In the genomic region with DNA sequence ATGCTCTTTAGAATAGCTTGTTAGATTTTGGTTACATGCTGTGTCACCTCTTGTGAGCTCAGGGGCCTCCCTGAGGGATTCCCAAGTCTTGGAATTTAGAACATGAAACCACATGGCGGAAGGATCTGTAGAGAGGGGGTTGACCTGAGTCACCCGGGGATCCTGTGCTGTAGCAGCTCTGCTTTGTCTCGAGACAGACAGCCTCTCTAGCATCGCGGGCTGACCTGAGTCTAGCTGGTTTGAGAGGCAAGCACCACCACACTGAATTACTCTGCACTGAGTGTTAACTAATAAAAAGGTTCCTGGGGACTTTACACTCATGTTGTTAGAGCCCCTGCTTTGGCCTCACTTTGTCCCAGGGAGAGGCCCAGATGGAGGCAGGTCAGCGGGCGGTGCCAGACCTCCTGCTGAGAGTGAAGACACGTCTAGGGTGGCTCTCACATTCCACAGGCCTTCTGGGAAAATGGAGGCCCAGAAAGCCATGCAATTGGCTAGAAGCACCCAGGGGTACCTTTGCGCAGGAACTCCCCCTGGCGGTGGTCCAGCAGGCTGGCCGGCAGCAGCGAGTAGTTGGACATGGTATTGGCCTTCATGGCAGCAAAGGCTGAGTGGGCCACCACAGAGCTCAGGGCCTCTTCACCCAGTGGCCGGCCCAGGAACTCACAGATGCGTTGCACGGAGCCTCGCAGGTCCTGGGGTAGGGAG, we compare ENCODE assay signal across 8 mouse cellular contexts. TPM values are rescaled to one million over a fixed set of nuclear protein-coding genes. Genes with fewer than 3 reads are reported as not detected.
DNase-seq lines count a peak whose midpoint lies in the region; ATAC-seq and TF ChIP-seq lines count a peak whose summit lies in the region.

No protein-coding gene starts in this region.

- H3K4me3 ChIP-seq in embryonic fibroblast, embryonic 13.5 days (ENCODE audit: insufficient read depth, low read length), result no peak overlapping the region
- H3K4me3 ChIP-seq in midbrain, embryonic 13.5 days (replicated peaks), result no peak overlapping the region

- no peak for TF ChIP-seq CTCF in embryonic fibroblast, embryonic 13.5 days (IDR thresholded peaks at IDR 0.05; ENCODE audit: borderline replicate concordance, insufficient read depth, low read length)

- H3K9ac ChIP-seq in midbrain, embryonic 13.5 days (replicated peaks), result 0 out of 2 replicates have a peak overlapping the region, but pooled peaks have one; percentile 30

- H3K4me2 ChIP-seq in midbrain, embryonic 13.5 days (replicated peaks), result no peak overlapping the region

- no peaks in the 10 kb centered on the region for H3K9me3 ChIP-seq in midbrain, embryonic 13.5 days

- peaks cover 29% of the 10 kb centered on the region for H3K36me3 ChIP-seq in midbrain, embryonic 13.5 days

- peak; percentile 59 for ATAC-seq in midbrain, embryonic 13.5 days

- H3K27ac ChIP-seq in embryonic fibroblast, embryonic 13.5 days (ENCODE audit: insufficient read depth, low read length), result peak overlapping the region; percentile 20
- no peak overlapping the region for H3K27ac ChIP-seq in midbrain, embryonic 13.5 days

- peaks cover 5% of the 10 kb centered on the region for H3K4me1 ChIP-seq in embryonic fibroblast, embryonic 13.5 days (ENCODE audit: control insufficient read depth, insufficient read depth, low read length)
- 0 out of 2 replicates have a peak, but pooled peaks cover 4% of the 10 kb centered on the region for H3K4me1 ChIP-seq in midbrain, embryonic 13.5 days (replicated peaks)

- WGBS in midbrain, embryonic 13.5 days, result 15% methylated on average over 16 of the region's 16 CpGs

- peak; percentile 70 to 75 for DNase-seq in cerebellum, postnatal 10 days
- no peak for DNase-seq in cerebellum, adult 9-10 months
- DNase-seq in CD4-positive helper T cell, adult 2 months (ENCODE audit: low read depth, low spot score), result peak; percentile 32
- DNase-seq in kidney, postnatal 36 days, result peak; percentile 49 to 77
- DNase-seq in right cerebral cortex, adult 2 months (ENCODE audit: low spot score in 2 of 2), result no peak
- DNase-seq in T-cell, adult 2 months (ENCODE audit: low spot score), result no peak

- TF ChIP-seq POLR2A in embryonic fibroblast, embryonic 13.5 days (IDR thresholded peaks at IDR 0.05; ENCODE audit: low read depth, low read length), result no peak

- no peaks in the 10 kb centered on the region for H3K27me3 ChIP-seq in midbrain, embryonic 13.5 days

RNA-seq across cellular contexts. Expression of a gene that starts 5.3 kb away (rescaled TPM):
- polyA plus RNA-seq in embryonic fibroblast, embryonic 13.5 days (2011; ENCODE audit: insufficient read length, low read depth, missing spikeins), result not detected in 2 replicates
- polyA plus RNA-seq in midbrain, embryonic 13.5 days (2015; fragmentation: Nextera tagmentation; extraction: Ambion mirVana), result not detected in 2 replicates

RNA-seq across cellular contexts. Expression of a gene that starts 9.9 kb away (rescaled TPM):
- not detected in 2 replicates for polyA plus RNA-seq in embryonic fibroblast, embryonic 13.5 days (2011; ENCODE audit: insufficient read length, low read depth, missing spikeins)
- 1.0 and 1.3 TPM in 2 replicates for polyA plus RNA-seq in midbrain, embryonic 13.5 days (2015; fragmentation: Nextera tagmentation; extraction: Ambion mirVana)

RNA-seq across cellular contexts. Expression of a gene that starts 13.1 kb away (rescaled TPM):
- polyA plus RNA-seq in embryonic fibroblast, embryonic 13.5 days (2011; ENCODE audit: insufficient read length, low read depth, missing spikeins), result 19.0 and 19.1 TPM in 2 replicates
- 24.3 and 27.1 TPM in 2 replicates for polyA plus RNA-seq in midbrain, embryonic 13.5 days (2015; fragmentation: Nextera tagmentation; extraction: Ambion mirVana)

RNA-seq across cellular contexts. Expression of a gene that starts 15.6 kb away (rescaled TPM):
- polyA plus RNA-seq in embryonic fibroblast, embryonic 13.5 days (2011; ENCODE audit: insufficient read length, low read depth, missing spikeins), result 1,118 and 1,143 TPM in 2 replicates
- 643 and 684 TPM in 2 replicates for polyA plus RNA-seq in midbrain, embryonic 13.5 days (2015; fragmentation: Nextera tagmentation; extraction: Ambion mirVana)

RNA-seq across cellular contexts. Expression of a gene that starts 26.0 kb away (rescaled TPM):
- polyA plus RNA-seq in embryonic fibroblast, embryonic 13.5 days (2011; ENCODE audit: insufficient read length, low read depth, missing spikeins), result 15.9 and 17.0 TPM in 2 replicates
- 3.4 and 4.0 TPM in 2 replicates for polyA plus RNA-seq in midbrain, embryonic 13.5 days (2015; fragmentation: Nextera tagmentation; extraction: Ambion mirVana)

Comparison
In these comparisons a context has a peak if more than half of its experiments do, and no peak if none do; other contexts are left out.
1. DNase-seq: peak in cerebellum, postnatal 10 days (2 of 2), CD4-positive helper T cell, adult 2 months (single experiment) and kidney, postnatal 36 days (2 of 2); none in cerebellum, adult 9-10 months (single experiment), right cerebral cortex, adult 2 months (0 of 2) and T-cell, adult 2 months (single experiment).